Mouse (Mus musculus): ENCODE data around the gene Meaf6.

Gene Meaf6

DNA sequence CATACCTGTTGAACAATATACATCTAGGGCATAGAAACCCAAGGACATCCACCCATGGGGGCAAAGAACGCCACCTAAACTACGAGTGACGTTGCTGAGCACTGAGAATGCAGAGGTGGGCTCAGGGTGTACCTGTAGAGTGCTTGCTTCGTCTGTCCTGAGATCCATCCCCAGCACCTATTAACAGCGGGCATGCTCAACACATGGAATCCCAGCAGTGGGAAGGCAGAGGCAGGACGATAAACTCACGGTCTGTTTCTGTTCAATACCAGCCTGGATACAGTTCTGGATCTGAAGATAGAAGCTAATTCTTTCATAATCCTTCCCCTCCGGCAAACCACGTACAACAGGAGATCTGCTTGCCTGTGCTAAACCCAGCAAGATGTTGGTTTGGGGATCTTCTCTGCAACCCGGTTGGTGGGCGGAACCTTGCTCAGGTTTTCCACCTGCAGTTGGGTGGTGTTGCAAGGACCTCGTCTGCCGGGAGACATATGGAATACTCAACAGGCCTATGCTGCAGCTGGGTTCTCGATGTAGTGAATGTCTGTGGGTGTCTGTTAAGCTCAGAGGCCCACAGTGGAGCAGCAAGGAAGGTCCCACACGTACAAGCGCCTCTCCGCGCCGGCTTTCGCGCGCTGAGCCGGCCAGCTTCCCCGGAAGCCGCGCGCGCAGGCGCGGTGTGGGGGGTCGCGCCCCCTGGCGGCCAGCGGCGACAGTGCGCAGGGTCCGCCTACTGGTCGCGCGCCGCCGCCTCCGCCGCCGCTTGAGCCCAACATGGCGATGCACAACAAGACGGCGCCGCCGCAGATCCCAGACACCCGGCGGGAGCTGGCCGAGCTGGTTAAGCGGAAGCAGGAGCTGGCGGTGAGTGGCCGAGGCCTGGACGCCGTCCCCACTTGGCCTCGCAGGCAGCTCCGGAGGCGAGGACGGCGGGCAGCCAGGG, at the start of gene Meaf6:
Gene Meaf6 (plus strand): TSS at position 732 of the 943 bp plus-strand sequence.
- peak; percentile 63 for DNase-seq (ENCODE audit: low read depth)

DNA sequence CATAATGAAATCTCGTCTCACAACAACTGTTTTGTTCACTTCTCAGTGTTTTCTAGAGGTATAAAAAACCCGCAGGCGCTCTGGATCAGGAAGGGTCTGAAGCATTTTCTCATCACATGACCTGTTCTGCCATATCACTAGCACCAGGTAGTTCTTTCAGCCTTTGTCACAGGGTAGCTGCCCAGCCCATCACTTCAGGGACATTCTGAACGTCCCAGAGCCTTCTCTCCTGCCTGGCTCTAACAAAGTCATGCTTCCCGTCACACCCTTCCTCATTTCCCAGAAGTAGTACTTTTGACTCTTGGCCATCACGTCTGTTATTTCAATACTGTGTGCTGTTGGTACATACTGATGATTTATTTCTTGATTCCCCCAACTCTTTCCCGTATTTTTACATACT, 40.5 kb upstream of the Meaf6 start:
- no peak for DNase-seq (ENCODE audit: low read depth)

DNA sequence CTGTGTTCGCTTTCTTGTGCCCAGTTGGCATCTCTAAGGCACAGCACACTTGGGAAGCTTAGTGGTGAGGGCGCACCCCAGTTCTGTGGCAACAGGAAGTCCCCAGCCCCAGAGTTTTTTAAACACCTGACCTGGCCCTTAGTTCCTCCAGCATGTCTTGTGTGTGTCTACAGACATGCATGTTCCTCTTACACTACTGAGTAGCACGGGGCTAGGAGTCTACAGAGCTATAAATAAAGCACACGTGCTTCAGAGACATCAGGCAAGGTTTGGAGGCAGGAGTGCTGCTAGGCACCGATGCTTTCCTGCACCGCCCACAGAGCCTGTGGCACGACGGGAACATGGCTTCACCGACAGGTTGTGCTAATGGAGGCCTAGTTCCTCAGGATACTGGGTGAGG, 29.5 kb upstream of the Meaf6 start:
- no peak for DNase-seq (ENCODE audit: low read depth)

DNA sequence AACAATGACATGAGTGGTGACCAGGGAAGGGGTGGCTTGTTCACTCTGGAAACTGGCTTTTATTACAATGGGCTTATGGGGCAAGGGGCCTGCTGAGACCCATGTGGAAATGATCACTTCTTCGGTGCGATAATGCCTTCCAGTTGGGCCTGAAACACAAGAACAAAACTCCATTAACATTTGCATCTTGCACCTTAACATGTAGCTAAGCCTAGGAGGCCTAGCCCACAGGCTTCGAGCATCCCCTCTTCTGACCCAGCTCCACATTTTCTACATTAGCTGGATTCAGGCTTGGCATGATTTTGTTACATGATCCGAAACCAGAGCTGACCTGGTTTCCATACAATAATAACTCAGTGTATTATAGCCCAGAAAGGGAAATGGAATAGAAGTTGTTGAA, 28.5 kb upstream of the Meaf6 start:
- no peak for DNase-seq (ENCODE audit: low read depth)

DNA sequence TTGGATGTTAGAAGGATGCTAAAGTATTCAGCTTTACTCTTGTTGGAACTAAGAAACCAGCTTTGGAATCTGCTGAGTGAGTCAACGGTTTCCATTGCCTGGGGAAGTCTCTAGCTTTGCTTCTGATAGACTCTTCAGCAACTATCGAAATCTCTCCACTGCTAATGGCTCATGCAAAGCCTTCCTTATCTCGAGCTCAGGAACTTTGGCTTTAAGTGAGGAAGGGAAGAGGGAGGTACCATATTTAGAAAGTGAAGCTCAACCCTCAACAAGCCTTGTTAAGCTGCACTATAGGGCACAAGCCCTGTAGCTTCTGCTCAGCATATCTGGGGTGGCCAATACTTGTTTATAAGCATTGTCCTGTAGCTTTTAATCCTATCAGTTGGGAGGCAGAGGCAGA, 27.7 kb upstream of the Meaf6 start:
- no peak for DNase-seq (ENCODE audit: low read depth)

DNA sequence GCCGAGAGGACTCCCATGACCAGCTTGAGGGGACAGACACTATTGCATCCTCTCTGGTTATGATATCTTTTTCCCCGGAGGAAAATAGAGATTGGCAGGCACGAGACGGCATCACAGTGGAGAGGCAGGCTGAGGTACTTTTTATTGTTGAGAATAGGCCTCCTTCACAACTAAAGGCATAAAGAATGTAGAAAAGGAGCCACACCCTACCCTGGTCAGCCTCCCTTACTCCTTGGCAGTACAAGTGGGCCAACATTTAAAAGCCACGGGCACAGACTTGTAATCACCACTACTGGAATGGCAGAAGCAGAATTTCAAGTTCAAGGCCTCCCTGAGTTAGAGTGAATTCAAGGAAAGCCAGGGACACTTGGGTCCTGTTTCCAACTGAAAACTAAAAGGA, 26.9 kb upstream of the Meaf6 start:
- no peak for DNase-seq (ENCODE audit: low read depth)

DNA sequence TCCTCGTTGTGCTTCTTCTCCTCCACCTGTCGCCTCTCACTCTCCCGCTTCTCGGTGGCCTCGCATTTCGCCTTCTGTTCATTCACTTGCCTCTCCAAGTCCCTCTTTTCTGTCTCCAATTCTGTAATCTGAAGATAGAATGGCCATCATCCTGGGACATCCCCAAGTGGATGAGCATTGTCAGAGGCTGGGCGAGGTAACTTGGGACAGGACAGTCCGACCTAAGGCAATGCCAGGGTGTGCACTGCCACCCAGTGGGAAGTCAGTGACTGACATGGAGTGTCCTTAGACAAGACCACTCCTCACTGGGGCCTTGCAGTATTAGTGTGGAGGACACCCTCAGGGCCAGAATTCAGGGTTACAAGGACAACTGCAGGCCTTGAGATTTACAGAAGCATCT, 25.9 kb upstream of the Meaf6 start:
- no peak for DNase-seq (ENCODE audit: low read depth)

DNA sequence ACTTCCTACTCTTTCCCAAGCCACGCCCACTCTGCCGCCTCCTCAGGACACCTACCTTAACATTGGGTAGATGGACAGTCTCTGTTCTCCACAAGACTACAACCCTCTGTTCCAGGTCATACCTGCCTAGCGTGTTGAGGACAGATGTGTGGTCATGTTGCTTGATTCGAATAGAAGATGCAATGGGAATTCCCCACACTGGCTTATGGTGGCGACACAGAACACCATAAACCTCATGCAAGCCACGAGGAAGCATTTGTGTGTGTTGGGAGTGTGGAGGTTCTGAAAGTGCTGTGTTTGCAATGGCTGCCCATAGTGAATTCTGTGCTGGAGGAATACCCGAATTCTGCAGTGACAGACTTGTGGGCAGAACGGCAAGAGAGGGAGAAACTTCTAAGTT, 21.1 kb upstream of the Meaf6 start:
- DNase-seq (ENCODE audit: low read depth): no peak

DNA sequence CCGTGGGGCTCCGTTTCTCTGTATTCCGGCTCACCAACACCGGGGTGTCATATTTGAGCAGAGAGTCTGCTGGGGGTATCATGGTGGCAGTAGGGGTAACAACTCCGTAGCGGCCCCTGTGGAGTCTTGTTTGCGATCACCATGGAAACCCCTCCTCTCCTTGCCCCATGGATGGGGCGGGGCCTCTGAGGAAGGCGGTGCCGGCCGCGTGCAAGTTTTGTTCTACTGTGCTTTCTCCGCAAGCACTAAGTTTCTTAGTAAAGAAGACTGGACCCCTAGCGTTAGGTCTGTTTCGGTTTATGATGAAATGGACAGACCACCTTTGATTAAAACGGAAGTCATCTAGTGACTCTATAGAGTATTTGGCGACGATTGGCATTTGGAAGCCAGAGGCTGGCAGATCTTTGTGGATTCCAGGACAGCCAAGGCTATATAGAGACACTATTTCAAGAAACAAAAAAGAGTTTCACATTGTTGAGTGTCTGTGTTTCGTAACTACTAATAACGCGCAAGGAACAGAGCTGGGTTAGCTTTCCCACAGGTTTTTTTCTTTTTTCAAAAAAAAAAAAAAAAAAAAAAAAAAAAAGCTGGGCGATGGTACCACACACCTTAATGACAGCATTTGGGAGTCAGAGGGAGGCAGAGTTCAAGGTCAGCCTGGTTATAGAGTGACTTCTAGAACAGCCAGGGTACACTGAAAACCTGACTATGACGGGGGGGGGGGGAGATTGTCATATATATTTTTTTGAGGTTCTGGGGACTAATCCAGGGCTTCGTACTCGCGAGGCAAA, 19.2 kb upstream of the Meaf6 start, which contains the start of gene Dnali1:
Gene Dnali1 (minus strand): TSS at position 187 of the 791 bp plus-strand sequence.
- peak; percentile 52 for DNase-seq (ENCODE audit: low read depth)

DNA sequence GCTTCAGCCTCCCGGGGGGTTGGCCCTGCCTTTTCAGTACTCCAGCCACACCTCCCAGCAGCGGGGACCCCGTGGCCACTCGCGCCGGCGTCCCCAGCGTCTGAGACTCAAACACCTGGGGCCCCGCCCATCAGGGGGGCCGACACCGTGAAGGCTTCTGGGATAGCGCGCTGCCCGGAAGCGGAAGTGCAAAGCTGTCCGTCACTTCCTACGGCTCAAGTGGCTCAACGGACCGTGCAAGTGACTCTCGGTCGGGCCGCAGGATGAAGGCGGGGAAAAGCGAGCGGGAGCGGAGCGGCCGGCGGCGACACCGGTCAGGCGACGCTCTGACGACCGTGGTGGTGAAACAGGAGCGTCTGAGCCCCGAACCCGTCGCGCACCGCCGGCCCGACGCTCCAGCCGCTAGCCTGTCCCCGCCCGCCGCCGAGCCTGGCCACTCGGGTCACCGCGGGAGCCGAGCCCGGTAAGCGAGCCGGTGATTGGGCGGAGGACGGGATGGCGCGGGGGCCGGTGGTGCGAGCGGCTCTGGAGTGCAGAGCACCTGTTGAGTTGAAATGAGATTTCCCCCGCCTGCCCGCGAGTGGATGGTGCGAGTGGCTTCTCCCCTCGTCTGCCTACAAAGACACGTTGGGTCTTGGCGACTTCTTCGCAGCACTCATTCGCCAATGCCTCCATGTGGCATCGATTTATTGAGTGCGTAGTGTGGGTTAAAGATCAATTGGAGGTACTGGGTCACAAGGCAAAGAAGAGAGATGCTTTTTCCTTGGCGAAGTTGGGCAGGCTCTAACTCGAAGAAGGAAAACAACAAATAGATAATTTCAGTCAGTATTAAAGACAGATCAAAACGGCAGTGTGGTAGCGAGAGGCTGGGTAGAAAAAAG, 18.2 kb upstream of the Meaf6 start, which contains the start of gene Snip1:
Gene Snip1 (plus strand): TSS at position 183 of the 881 bp plus-strand sequence.
- DNase-seq (ENCODE audit: low read depth): peak; percentile 87

DNA sequence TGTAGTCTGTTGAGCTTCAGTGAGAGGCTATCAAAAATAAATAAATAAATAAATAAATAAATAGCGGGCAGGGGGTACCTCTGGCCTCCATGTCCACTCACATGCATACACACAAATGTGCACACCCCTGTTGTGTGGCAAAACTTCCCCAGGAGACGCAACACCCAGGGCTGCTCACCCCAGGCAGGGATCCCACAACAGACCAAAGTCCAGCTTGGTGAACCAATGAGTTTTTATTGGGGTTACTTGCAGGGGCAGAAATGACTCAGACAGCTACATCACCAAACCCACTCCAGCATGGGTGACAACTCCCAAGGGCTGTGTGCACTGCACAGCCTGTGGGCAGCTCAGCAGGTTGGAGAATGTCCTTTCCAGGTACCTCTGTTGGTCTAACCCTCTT, 7.2 kb upstream of the Meaf6 start:
- DNase-seq (ENCODE audit: low read depth): no peak

DNA sequence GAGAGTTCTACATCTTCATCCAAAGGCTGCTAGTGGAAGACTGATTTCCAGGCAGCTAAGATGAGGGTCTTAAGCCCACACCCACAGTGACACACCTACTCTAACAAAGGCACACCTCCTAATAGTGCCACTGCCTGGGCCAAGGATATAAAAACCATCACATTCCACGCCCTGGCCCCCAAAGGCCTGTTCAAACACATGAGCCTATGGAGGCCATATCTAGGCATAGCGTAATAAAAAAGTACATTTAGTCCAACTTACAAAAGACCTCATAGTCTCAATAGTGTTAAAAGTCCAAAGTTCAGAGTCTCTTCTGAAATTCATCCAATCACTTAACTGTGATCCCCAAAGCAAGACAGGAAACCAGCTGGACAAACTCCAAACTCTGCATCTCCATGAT, 6.2 kb upstream of the Meaf6 start:
- no peak for DNase-seq (ENCODE audit: low read depth)

DNA sequence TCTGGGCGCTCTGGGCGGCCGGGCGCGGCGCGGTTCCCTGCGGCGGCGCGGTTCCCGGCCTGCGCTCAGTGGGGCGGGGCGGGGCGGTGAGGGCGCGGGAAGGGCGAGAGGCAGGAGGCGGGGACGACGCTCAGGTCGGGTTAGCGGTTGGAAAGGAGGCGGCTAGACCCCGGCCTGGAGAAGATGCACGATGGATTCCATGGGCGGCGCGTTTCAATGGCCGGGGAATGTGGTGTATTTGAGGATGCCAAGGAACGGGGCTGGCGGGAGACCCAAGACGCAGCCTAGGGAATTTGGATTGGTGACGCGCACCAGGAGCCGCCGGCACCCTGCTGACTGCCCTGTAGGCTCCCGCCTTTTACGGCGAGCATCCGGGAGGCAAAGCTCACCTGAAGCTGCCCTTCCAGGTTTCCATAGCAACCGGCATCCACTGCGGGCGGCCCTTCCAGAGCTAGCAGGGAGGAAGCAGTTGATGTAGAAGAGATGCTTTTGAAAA, 460 bp downstream of the Meaf6 start:
- peak; percentile 60 for DNase-seq (ENCODE audit: low read depth)

DNA sequence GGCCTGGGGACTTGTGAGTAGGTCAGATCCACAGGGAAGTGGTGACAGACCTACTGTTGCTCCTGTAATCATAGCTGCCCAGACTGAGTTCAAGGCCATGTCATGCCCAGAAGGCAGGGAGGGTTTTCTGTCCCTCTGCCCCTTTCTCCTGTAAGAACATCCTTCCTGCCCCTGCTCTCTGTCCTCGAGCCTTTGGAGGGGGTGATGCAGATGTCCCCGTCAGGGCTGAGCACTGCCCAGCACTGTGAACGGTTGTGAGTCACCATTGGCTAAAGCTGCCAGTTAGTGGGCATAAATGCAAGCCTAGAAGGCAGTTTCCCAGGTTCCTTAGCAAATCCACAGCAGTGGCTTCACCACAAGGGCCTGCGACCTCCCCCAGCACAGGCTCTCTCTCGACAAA, 8.1 kb downstream of the Meaf6 start:
- no peak for DNase-seq (ENCODE audit: low read depth)

DNA sequence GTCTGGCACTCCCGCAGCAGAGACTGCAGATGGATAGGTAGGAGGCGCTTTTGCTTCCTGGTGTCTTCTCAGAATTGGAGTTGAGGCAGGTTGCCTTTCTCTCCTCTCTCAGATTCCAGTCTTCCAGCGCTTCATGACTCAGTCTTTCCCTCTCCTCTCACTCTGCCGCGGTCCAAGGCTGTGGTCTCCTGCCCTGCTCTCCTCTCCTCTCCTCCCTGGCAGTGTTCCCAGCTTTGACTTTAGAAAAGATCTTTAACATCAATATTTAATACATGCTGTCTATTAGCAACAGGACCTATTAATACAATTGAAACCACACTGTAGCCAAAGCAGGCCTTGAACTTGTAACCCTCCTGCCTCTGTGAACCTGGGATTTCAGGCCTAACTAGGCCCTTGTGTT, 11.1 kb downstream of the Meaf6 start:
- no peak for DNase-seq (ENCODE audit: low read depth)

DNA sequence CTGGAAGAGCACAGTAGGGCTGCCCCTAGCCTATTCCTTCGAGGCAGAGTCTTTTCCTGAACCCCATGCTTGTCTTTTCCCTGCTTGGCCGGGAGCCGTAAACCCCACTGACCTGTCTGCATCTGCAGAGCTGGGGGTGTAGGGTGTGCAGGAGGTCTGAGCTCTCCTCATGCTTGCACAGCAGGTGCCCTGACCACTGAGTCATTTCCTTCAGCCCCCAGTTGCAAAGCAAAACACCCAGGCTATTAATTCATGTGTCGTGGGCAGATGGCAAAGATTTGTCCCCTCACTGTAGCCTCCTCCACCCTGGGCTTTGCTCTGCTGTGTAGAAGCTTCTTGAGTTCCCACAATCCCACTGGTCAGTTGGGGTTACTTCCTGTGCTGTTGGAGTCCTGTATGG, 12.5 kb downstream of the Meaf6 start:
- DNase-seq (ENCODE audit: low read depth): no peak

DNA sequence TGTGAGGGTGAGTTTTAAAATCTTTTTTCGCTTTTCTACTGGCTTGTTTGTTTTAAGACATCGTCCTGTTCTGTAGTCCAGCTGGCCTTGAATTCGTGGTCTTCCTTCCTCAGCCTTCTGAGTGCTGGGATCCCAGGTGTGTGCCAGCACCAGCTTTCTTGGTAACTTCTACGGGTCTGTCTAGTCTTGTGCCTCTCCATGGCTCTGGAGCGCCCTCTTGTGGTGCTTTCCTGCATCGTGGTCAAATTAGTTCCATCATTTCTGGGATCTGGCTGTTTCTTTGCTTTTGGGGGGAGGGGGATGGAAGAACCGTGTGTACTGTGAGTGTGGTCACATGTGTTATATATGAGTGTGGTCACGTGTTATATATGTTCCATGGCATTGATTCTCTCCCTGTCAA, 14.5 kb downstream of the Meaf6 start:
- DNase-seq (ENCODE audit: low read depth): peak; percentile 77

DNA sequence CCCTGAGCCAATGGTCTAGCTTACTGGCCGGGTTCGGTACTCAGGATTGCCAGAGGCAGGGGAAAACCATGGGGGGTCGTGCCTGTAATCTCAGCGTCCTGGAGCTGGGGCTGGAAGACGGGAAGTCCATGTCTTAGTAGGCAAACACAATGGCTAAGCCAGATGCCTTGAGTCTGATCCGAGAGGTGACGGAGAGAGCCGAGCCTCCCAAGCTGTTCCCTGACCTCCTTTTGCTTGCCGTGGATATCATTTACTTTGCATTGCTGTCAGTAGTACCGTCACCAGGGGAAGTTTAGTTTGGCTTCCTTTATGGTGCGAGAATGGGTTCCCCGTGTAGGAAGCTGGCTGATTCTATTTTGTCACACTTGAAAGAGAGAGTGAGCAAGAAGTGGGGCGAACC, 16.4 kb downstream of the Meaf6 start:
- no peak for DNase-seq (ENCODE audit: low read depth)

DNA sequence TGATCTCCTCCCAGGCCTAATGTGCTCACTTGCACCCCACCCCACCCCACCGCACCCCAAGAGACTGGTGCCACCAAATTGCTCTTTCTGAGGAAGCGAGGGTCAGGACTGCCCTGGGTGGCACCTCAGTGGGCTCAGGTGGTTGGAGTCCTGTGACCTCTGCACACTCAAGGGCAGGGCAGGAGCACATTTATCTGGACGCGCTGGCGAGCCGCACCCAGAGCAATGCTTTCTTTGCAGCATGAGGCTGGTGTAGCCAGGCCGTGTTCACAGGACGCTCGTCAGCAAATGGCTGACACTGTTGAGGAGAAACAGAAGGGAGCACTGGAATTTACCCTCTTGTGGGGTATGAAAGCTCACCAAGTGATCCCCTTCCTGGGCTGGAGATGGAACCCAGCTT, 20.4 kb downstream of the Meaf6 start:
- no peak for DNase-seq (ENCODE audit: low read depth)

DNA sequence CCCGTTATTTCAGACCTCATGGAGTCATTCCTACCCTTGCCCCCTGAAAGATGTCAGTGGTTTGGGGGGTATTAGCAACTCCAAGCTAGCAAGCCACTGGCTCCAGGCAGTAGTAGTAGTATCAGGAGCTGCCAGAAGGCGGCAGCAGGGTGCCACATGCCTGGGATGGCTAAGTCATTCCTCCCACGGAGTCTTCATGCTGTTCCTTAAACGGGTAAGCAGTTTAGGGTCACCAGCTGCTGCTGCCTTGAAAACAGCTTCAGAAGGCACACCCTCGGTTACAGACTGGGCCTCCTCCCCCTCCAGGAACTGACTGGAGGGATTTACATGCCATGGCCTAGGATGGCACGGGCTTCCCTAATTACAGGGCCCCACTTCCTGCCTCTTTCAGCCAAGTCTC, 29.7 kb downstream of the Meaf6 start:
- DNase-seq (ENCODE audit: low read depth): no peak

DNA sequence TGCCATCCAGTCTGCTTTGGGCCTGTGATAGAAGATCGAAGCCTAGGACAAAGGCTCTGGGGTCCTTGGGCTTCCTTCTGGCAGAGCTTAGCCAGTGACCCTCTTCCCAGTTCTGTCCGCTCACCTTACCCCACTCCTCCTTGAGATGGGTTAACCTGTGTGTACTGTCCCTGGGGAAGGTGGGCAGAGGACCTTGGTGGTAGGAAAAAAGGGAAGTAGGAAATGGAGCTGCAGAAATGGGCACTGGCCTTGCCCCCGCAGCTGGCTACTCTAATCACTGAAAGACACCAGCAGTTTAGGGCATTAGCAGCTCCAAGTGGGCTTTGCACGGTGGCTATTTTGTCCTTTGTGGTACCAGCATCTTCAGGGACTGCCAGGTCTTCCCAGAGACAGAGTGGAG, 30.1 kb downstream of the Meaf6 start:
- DNase-seq (ENCODE audit: low read depth): no peak

DNA sequence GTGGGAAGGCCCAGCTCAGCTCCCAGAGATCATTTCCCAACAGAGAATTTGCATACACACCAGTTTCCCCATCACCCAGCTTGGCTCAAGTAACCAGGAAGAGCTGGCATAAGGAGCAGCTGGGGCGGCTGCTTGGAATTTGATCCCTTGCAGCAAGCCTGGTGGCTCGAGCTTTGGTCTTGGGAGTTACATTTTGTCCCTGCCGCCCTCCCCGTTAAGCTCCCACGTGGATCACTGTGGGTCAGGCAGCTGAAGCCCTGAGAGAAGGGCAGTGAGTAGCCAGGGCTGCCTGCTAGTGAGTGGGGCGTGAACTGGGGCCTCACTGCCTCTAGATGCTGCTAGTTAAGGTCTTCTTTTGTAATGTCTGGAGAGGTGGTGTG, 30.8 kb downstream of the Meaf6 start:
- no peak for DNase-seq (ENCODE audit: low read depth)
